Mouse (Mus musculus) embryonic fibroblast, embryonic 13.5 days (primary cell): ENCODE data around the gene Tbc1d23.

Source experiments
- CTCF ChIP-seq: IDR thresholded peaks from 2 replicates; pipeline ENCODE4 v1.5.1; 2011; ENCODE audit warnings: mild to moderate bottlenecking, control low read depth, low read length, moderate library complexity, borderline replicate concordance; ENCODE audit not compliant: insufficient read depth
- POLR2A ChIP-seq: IDR thresholded peaks from 2 replicates; pipeline ENCODE4 v1.6.1; 2011; ENCODE audit warnings: low read depth, mild to moderate bottlenecking, control low read depth, low read length, moderate library complexity

DNA sequence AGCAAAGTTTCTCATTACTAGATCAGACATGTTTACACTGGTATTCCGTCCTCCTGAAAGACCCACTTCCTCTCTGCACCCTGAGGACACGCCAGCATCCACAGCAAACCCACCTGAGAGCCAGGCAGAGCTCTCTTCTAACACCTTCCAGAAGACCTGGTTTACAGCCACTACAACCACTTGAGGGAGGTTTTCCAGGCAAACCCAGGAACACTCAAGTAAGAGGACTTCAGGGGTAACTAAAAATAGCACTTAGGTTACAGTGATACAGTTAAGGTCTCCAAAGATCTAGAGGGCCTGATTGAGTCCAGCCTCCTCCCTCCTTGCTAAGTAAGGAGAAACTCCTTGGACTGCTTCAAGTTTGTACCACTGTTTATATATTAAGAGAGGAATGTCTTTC lies 23.0 kb downstream of the Tbc1d23 start:
- TF ChIP-seq POLR2A (no peak), CTCF (no peak)
